Mouse (Mus musculus) CD8-positive naive resting alpha-beta T cell, adult 2 months (primary cell): ENCODE measurements around the gene Meis1.

ENCODE experiments used
- DNase-seq, 2 experiments: peaks; one replicate each; pipeline ENCODE4 v3.0.0; 2022; ENCODE audit warnings: low read depth in 2 of 2, low spot score in 2 of 2

Gene Meis1

GRCm38 (mm10) chr11:19014441-19015161 lies 4.2 kb downstream of the Meis1 start:
- no peak for DNase-seq

- DNase-seq, result no peak
These were observed 4.7 kb downstream of the Meis1 start for GRCm38 (mm10) chr11:19014113-19014440.

- DNase-seq, result no peak
These were observed 5.4 kb downstream of the Meis1 start for GRCm38 (mm10) chr11:19013141-19014112.

GRCm38 (mm10) chr11:19012463-19013115 lies 6.2 kb downstream of the Meis1 start:
- DNase-seq, result no peak

GRCm38 (mm10) chr11:19012001-19012400 lies 6.8 kb downstream of the Meis1 start:
- DNase-seq, result no peak

- DNase-seq, result no peak
These were observed 7.5 kb downstream of the Meis1 start for GRCm38 (mm10) chr11:19011108-19011805.

GRCm38 (mm10) chr11:19010396-19010811 lies 8.4 kb downstream of the Meis1 start:
- no peak for DNase-seq

- no peak for DNase-seq
These were observed 9.0 kb downstream of the Meis1 start for GRCm38 (mm10) chr11:19009536-19010395.

GRCm38 (mm10) chr11:19008610-19009384 lies 10.0 kb downstream of the Meis1 start:
- DNase-seq, result no peak

- DNase-seq, result no peak
These were observed 11.0 kb downstream of the Meis1 start for GRCm38 (mm10) chr11:19007541-19008424.

GRCm38 (mm10) chr11:19007068-19007467 lies 11.7 kb downstream of the Meis1 start:
- DNase-seq, result no peak

GRCm38 (mm10) chr11:19005913-19006693 lies 12.7 kb downstream of the Meis1 start:
- no peak for DNase-seq

- no peak for DNase-seq
These were observed 13.5 kb downstream of the Meis1 start for GRCm38 (mm10) chr11:19005007-19005912.

GRCm38 (mm10) chr11:19003066-19003465 lies 15.7 kb downstream of the Meis1 start:
- no peak for DNase-seq

- DNase-seq, result no peak
These were observed 22.0 kb downstream of the Meis1 start for GRCm38 (mm10) chr11:18996767-18997166.

GRCm38 (mm10) chr11:18996289-18996688 lies 22.5 kb downstream of the Meis1 start:
- DNase-seq, result no peak

- no peak for DNase-seq
These were observed 26.0 kb downstream of the Meis1 start for GRCm38 (mm10) chr11:18992796-18993195.
